Mouse (Mus musculus) kidney, adult 2 months (tissue): Measurements from ENCODE around the gene Ppp1r3d.

Source experiments
- CTCF ChIP-seq: fragments of 200-500 bp; conservative IDR thresholded peaks from 2 replicates; pipeline ENCODE4 v1.5.1; 2011; ENCODE audit warnings: low read depth, mild to moderate bottlenecking, control low read depth, low read length, moderate library complexity, mixed read lengths; ENCODE audit not compliant: insufficient read depth, insufficient read length
- POLR2A ChIP-seq: fragments of 200-500 bp; IDR thresholded peaks from one replicate; pipeline ENCODE4 v1.6.1; 2011; ENCODE audit warnings: low read depth, low read length, control low read depth

- TF ChIP-seq POLR2A, result no peak
- no peak for TF ChIP-seq CTCF
Measured at GRCm38 (mm10) chr2:178409024-178409423, 5.2 kb downstream of the Ppp1r3d start.
